Mouse (Mus musculus) erythroblast, adult 5-6 weeks (primary cell): ENCODE results near the gene Abhd15. TPM values are rescaled to one million over a fixed set of nuclear protein-coding genes. Genes with fewer than 3 reads are reported as not detected.

Source experiments
- ATAC-seq: replicated peaks from 2 replicates; pipeline ENCODE4 v1.8.0; 2016; ENCODE audit warnings: moderate number of reproducible peaks, mild to moderate bottlenecking, moderate TSS enrichment, inconsistent platforms; ENCODE audit not compliant: poor library complexity, low FRiP score, severe bottlenecking
- total RNA-seq, 2 experiments: library from RNA; stranded (forward) in 1 of 2; stranded (reverse) in 1 of 2; fragments of 150-400 nt in 1 of 2; fragments of 200-764, 138-1000 nt in 1 of 2; gene quantifications; 2 replicates each; pipeline versions ENCODE4 v1.2.3 to v1.2.4; 2015 to 2017; ENCODE audit warnings: low replicate concordance in 2 of 2

Gene Abhd15
- total RNA-seq, 2 experiments from 2014 or later = 2.5 TPM; not detected in 1

- ATAC-seq = no peak
Measured at GRCm38 (mm10) chr11:77545261-77545660, 30.3 kb downstream of the Abhd15 start.

GRCm38 (mm10) chr11:77585201-77585600 is 70.3 kb downstream of the Abhd15 start:
- ATAC-seq = no peak

Other genes with a start within 250 kb of the Abhd15 start
- gene Coro6, start 52.7 kb upstream of the Abhd15 start, total RNA-seq (2015; ENCODE audit: low replicate concordance) = not detected in 2 replicates
- not detected in 2 replicates for gene Coro6, start 52.7 kb upstream of the Abhd15 start, total RNA-seq (2017; ENCODE audit: low replicate concordance)
- 0.77 TPM in 1 of 2 replicates, not detected in the other for gene Ankrd13b, start 25.4 kb upstream of the Abhd15 start, total RNA-seq (2015; ENCODE audit: low replicate concordance)
- 4.1 TPM in 1 of 2 replicates, not detected in the other for gene Ankrd13b, start 25.4 kb upstream of the Abhd15 start, total RNA-seq (2017; ENCODE audit: low replicate concordance)
- gene Git1, start 21.6 kb upstream of the Abhd15 start, total RNA-seq (2015; ENCODE audit: low replicate concordance) = 9.2 and 11.5 TPM in 2 replicates
- 4.4 and 5.6 TPM in 2 replicates for gene Git1, start 21.6 kb upstream of the Abhd15 start, total RNA-seq (2017; ENCODE audit: low replicate concordance)
- not detected in 2 replicates for gene Trp53i13, start 859 bp downstream of the Abhd15 start, total RNA-seq (2015; ENCODE audit: low replicate concordance)
- gene Trp53i13, start 859 bp downstream of the Abhd15 start, total RNA-seq (2017; ENCODE audit: low replicate concordance) = not detected in 2 replicates
- not detected in 2 replicates for gene Gm10392, start 4.1 kb downstream of the Abhd15 start, total RNA-seq (2015; ENCODE audit: low replicate concordance)
- 0.09 TPM in 1 of 2 replicates, not detected in the other for gene Gm10392, start 4.1 kb downstream of the Abhd15 start, total RNA-seq (2017; ENCODE audit: low replicate concordance)
- gene Taok1, start 92.7 kb downstream of the Abhd15 start, total RNA-seq (2015; ENCODE audit: low replicate concordance) = 9.8 and 20.9 TPM in 2 replicates
- gene Taok1, start 92.7 kb downstream of the Abhd15 start, total RNA-seq (2017; ENCODE audit: low replicate concordance) = 24.4 and 25.3 TPM in 2 replicates
- 17.8 and 29.8 TPM in 2 replicates for gene Nufip2, start 171.0 kb downstream of the Abhd15 start, total RNA-seq (2015; ENCODE audit: low replicate concordance)
- gene Nufip2, start 171.0 kb downstream of the Abhd15 start, total RNA-seq (2017; ENCODE audit: low replicate concordance) = 21.2 and 25.6 TPM in 2 replicates
- gene Cryba1, start 210.2 kb downstream of the Abhd15 start, total RNA-seq (2015; ENCODE audit: low replicate concordance) = not detected in 2 replicates
- not detected in 2 replicates for gene Cryba1, start 210.2 kb downstream of the Abhd15 start, total RNA-seq (2017; ENCODE audit: low replicate concordance)
- 17.5 and 18.6 TPM in 2 replicates for gene Myo18a, start 248.1 kb downstream of the Abhd15 start, total RNA-seq (2015; ENCODE audit: low replicate concordance)
- 14.6 and 22.2 TPM in 2 replicates for gene Myo18a, start 248.1 kb downstream of the Abhd15 start, total RNA-seq (2017; ENCODE audit: low replicate concordance)